Mouse (Mus musculus) right cerebral cortex, postnatal 10 days (tissue): Measurements from ENCODE around the gene Tex29.
"Not testable (repeated sequence)": the region's sequence is repeated elsewhere in the genome, so short reads cannot be mapped to it uniquely, and the experiment has no call there.

ENCODE experiments used
- DNase-seq, 2 experiments: peaks; one replicate each; pipeline ENCODE4 v3.0.0; 2021; ENCODE audit warnings: low spot score in 2 of 2

Gene Tex29

DNA sequence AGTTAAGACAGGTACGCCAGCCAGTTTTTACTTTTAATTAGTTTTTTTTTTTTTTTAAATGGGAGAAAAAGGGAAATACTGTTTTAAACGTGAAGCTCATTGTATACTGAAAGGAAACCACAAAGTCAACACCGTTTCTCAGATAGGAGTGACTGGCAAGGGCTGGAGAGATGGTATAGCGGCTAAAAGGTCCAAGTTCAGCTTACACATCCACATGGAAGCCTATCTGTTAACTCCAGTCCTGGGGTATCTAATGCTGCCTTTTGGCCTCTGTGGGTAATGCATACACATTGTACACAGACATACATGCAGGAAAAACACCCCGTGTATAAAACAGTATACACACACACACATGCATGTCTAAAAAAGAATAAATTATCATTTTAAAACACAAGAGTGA, 8.3 kb upstream of the Tex29 start:
- no peak for DNase-seq

DNA sequence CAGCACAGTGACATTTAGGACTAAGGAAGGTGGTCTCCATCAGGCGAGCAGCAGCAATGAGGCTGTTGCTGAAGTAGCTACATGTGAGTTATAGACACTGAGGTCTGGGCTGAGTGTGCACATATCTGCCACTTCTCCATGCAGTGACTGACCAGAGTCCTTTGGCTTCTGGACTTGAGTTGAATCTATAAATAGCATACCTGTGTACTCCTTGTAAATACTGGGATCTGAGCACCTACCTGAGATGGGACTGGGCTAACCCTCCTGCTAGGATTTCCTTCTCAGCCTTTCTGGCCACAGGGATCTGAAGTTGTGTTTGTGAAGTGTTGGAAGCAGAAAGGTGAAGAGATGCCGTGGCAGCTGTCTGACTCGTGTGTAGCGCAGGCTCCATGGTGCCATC, 7.1 kb upstream of the Tex29 start:
- DNase-seq = no peak

GRCm38 (mm10) chr8:11834200-11834599, 6.1 kb upstream of the Tex29 start:
- DNase-seq = no peak

DNA sequence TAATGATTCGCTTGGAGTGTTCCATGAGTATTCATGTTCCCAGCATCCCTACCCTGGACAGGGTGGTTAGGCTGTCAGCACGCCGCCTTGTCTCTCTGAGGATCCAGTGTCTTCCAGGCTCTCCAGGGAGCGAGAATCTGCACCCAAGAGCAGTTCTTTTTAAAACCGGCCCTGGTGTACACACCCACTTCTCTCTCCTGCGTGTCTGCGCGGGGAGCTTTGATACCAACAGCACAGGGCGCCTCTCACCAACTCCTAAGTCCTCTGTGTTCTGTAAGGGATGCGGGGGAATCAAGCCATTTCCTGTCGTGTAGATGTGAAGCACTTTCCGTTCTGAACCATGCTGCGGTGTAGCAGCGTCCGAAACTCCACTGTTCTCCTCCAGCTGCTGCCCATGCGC, 5.6 kb upstream of the Tex29 start:
- DNase-seq = no peak

- peak in 1 of 2 experiments; percentile 56 for DNase-seq
Measured at GRCm38 (mm10) chr8:11841571-11841970, 1.3 kb downstream of the Tex29 start.

DNA sequence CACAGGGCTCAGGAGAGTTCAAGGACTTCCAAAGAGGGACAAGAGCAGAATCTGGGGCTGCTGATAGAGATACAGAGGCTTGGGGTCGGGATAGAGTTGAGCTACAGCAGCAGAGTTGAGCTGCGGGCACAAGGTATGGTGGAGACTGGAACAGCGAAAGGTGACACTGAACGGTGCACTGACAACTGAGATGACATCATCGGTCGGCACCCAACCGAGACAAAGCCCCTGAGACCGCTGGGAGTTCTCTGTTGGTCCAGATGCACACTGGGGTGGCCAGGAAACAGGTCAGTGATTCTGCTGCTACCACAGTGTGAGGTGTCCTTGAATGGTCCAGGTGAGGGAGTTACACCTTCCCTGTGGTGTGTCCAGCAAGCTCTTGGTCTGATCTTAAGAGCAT, 2.5 kb downstream of the Tex29 start:
- DNase-seq = peak in 1 of 2 experiments; percentile 27

GRCm38 (mm10) chr8:11843677-11844315, 3.5 kb downstream of the Tex29 start:
- peak in 1 of 2 experiments; percentile 62 for DNase-seq

DNA sequence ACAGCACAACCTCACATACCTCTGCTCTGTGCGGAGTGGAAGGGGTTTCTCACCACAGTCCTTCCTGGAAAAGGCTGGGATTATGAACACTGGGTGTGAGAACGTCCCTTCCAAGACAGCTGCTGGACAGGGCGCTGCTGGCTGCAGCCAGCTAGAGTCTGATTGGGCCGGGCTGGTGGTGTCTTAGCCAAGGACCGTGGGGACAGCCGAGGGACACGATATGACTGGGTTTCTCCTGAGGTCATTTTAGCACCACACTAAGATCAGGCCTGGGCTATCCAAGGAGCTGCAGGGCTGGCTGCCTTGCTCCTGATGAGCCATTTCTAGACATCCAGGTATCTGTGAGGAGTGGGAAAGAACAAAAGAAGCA, 4.0 kb downstream of the Tex29 start:
- DNase-seq = no peak

- DNase-seq = no peak
Measured at GRCm38 (mm10) chr8:11846807-11847206, 6.5 kb downstream of the Tex29 start.

DNA sequence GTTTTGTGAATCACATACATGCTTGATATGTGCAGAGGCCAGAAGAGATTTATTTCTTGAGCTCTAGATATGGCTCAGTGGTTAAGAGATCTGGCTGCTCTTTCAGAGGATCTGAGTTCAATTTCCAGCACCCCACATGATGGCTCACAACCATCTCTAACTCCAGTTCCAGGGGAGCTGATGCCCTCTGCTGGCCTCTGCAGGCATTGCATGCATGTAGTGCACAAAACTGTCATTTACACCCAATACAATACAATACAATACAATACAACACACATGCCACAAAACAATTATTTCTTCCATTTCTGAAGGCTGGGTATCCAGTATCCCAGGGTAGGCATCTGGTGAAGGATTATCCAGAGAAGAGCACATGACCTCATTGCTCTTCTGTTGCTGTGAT, 27.6 kb downstream of the Tex29 start:
- DNase-seq = no peak

DNA sequence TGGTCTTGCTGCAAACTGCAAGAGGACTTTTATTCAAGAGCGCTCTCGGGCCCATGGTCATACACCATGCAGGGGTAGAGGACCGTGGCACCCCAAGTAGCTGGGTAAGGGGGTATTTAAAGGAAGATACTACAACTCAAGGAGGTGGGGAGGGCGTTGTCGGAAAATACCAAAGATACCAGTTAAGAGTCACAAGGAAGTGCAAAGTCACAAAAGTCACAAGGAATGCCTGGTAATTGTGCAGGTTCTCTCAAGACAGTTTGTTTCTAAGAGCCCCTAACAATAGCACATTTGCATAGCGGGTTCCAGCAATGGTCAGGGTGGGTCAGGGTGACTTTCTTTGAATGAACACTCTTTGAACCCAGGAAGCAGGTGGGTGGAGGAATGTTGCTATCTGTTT, 34.0 kb downstream of the Tex29 start:
- not testable (repeated sequence) for DNase-seq

- no peak for DNase-seq
Measured at GRCm38 (mm10) chr8:11884646-11885045, 44.4 kb downstream of the Tex29 start.

- peak; percentile 47 to 51 for DNase-seq
Measured at GRCm38 (mm10) chr8:11885881-11886699, 45.8 kb downstream of the Tex29 start.

DNA sequence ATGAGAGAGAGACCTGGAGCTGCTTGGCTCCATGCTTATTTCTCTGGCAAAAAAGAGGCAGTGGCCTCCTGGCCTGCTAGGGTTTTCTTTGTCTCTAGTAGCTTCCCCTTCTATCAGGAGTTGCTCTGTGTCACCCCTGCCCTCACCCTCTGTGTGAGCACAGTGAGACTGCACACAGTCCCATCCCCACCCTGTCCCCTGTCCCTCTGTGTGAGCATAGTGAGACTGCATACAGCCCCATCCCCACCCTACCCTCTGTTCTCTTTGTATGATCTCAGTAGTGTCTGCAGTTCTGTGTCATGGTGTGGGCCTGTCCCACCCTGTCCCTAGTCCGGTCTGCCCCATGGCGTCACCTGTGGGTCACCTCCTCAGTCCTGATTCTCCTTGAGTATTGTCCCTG, 46.5 kb downstream of the Tex29 start:
- DNase-seq = no peak

GRCm38 (mm10) chr8:11889156-11890018, 49.1 kb downstream of the Tex29 start:
- no peak for DNase-seq

DNA sequence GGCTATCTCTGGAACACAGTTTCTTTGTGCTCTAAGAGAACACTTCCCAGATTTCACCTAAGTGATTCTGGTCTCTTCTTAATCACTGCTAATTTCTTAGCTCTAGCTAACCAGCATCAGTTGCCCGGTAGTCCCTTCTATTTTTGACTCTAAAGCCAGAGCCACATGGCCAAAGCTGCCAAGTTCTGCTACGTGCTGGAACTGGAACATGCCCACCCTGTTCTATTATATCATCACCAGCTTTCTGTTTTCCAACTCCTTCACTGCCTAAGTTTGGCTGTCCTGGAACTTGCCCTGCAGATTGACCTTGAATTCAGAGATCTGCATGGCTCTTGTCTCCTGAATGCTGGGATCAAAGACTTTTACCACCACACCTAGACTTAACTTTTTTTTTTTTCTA, 52.5 kb downstream of the Tex29 start:
- DNase-seq = no peak

- no peak for DNase-seq
Measured at GRCm38 (mm10) chr8:11896022-11896662, 55.9 kb downstream of the Tex29 start.

DNA sequence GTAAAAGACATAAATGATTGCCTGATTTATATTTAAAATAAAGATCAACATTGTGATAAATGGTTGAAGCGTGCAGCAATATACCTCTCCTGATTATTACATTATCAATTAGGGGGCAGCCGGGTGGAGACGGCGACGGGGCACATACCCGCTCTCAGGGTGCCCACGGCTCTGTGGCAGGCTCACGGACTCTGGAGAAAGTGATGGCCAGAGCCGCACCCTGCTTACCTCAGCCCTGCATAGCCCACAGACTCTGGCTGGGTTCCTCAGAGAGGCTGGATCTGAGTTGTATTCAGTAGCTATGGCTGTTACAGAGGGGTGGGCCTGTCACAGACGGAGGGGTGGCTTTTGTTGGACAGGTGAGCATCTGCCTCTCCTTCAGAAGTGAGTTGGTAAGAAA, 56.4 kb downstream of the Tex29 start:
- no peak for DNase-seq

- DNase-seq = no peak
Measured at GRCm38 (mm10) chr8:11898814-11899213, 58.5 kb downstream of the Tex29 start.
